Mouse (Mus musculus): ENCODE measurements around the gene Def8.

- TF ChIP-seq CTCF (IDR thresholded peaks at IDR 0.05) (no peak), EP300 (IDR thresholded peaks at IDR 0.05) (no peak)
Observed at GRCm38 (mm10) chr8:123453291-123453690, 30.0 kb downstream of the Def8 start.
